In the genomic region with DNA sequence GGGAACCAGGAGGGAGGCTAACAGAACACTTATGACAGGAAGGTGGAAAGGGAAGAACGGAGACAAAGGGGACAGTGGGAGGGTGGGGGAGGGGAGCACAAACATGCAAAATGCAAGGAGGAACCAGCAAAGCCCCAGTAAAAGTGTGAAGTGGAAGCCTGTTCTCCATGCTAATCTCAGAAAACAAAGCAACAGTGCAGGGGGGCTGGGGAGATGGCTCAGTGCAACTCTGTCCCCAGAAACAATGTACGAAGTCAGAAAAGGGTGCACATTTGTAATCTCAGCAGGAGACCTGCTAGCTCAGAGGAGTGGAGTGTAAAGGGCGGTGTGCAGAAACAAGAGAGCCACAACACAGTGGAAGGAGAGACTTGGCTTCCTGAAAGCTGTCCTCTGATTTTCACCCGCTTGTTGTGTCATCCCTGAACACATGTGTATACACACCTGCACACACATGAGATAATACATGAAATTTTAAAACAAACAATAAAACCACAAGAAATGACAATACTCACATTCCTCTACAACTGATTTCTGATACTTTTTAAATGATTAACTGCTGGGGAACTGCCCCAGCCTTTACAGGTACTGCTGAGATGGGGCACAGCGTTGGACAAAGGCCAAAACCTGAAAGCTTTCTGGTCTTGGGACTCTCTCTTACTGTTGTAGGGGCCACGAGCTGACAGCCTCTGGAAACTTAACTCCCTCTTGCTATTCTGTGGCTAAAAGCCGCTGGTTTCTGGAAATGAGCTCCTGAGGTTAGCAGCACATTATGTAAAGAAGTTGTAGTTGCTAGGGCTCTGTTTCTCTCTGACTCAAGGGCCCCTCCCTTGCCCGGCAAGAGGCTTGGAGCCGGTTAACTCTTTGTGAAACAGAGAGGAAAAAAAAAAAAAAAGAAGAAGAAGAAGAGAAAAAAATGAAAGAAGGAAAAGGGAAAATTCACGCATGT, we compare ENCODE assay signal across 8 mouse cellular contexts. TPM values are rescaled to one million over a fixed set of nuclear protein-coding genes. Genes with fewer than 3 reads are reported as not detected.
A peak's percentile ranks its signal among the peaks of the same experiment; 100 is the strongest.
DNase-seq lines count a peak whose midpoint lies in the region; ATAC-seq lines count a peak whose summit lies in the region.

No protein-coding gene starts in this region.

- DNase-seq in heart, adult 8-10 months (ENCODE audit: low spot score), result no peak
- peak; percentile 63 for DNase-seq in kidney, postnatal 10 days
- no peak for DNase-seq in T-cell, adult 2 months (ENCODE audit: low spot score)
- DNase-seq in adrenal gland, postnatal 25 days, result no peak
- no peak for DNase-seq in spleen, adult 12 weeks (ENCODE audit: low spot score)

- no peaks in the 10 kb centered on the region for H3K27me3 ChIP-seq in heart, embryonic 13.5 days (replicated peaks)
- no peaks in the 10 kb centered on the region for H3K27me3 ChIP-seq in embryonic facial prominence, embryonic 15.5 days
- H3K27me3 ChIP-seq in midbrain, embryonic 15.5 days (replicated peaks), result no peaks in the 10 kb centered on the region

- peak overlapping the region; percentile 65 for H3K9ac ChIP-seq in heart, embryonic 13.5 days
- H3K9ac ChIP-seq in embryonic facial prominence, embryonic 15.5 days, result no peak overlapping the region
- H3K9ac ChIP-seq in midbrain, embryonic 15.5 days, result no peak overlapping the region

- H3K9me3 ChIP-seq in heart, embryonic 13.5 days, result no peaks in the 10 kb centered on the region
- H3K9me3 ChIP-seq in embryonic facial prominence, embryonic 15.5 days (replicated peaks), result no peaks in the 10 kb centered on the region
- no peaks in the 10 kb centered on the region for H3K9me3 ChIP-seq in midbrain, embryonic 15.5 days

- peak overlapping the region; percentile 69 for H3K27ac ChIP-seq in heart, embryonic 13.5 days (replicated peaks)
- peak overlapping the region; percentile 55 for H3K27ac ChIP-seq in embryonic facial prominence, embryonic 15.5 days (replicated peaks)
- H3K27ac ChIP-seq in midbrain, embryonic 15.5 days, result no peak overlapping the region

- H3K4me2 ChIP-seq in heart, embryonic 13.5 days, result peak overlapping the region; percentile 36
- H3K4me2 ChIP-seq in embryonic facial prominence, embryonic 15.5 days (replicated peaks), result no peak overlapping the region
- no peak overlapping the region; the same call in 1 of the 2 replicates for H3K4me2 ChIP-seq in midbrain, embryonic 15.5 days

- no peak for ATAC-seq in heart, embryonic 13.5 days (ENCODE audit: extremely low read depth, insufficient number of reproducible peaks, low FRiP score, low TSS enrichment)
- ATAC-seq in embryonic facial prominence, embryonic 15.5 days (ENCODE audit: insufficient number of reproducible peaks, low FRiP score, low TSS enrichment, low read depth), result peak; percentile 56; the same call in 1 of the 2 replicates
- ATAC-seq in midbrain, embryonic 15.5 days (replicated peaks), result peak; percentile 29; the same call in 1 of the 2 replicates

- 15% methylated on average over 10 of the region's 10 CpGs for WGBS in heart, embryonic 13.5 days
- 13% methylated on average over 10 of the region's 10 CpGs for WGBS in embryonic facial prominence, embryonic 15.5 days
- WGBS in midbrain, embryonic 15.5 days, result 8% methylated on average over 10 of the region's 10 CpGs

- peaks cover 58% of the 10 kb centered on the region for H3K4me1 ChIP-seq in heart, embryonic 13.5 days
- H3K4me1 ChIP-seq in embryonic facial prominence, embryonic 15.5 days, result peaks cover 12% of the 10 kb centered on the region
- H3K4me1 ChIP-seq in midbrain, embryonic 15.5 days, result peaks cover 9% of the 10 kb centered on the region

- H3K4me3 ChIP-seq in heart, embryonic 13.5 days, result no peak overlapping the region
- no peak overlapping the region for H3K4me3 ChIP-seq in embryonic facial prominence, embryonic 15.5 days (replicated peaks)
- H3K4me3 ChIP-seq in midbrain, embryonic 15.5 days, result no peak overlapping the region

- no peaks in the 10 kb centered on the region for H3K36me3 ChIP-seq in heart, embryonic 13.5 days
- H3K36me3 ChIP-seq in embryonic facial prominence, embryonic 15.5 days, result no peaks in the 10 kb centered on the region
- H3K36me3 ChIP-seq in midbrain, embryonic 15.5 days (replicated peaks), result no peaks in the 10 kb centered on the region

RNA-seq across cellular contexts. Expression of gene March6, which starts 11.4 kb away (rescaled TPM):
- 23.7 and 23.9 TPM in 2 replicates for polyA plus RNA-seq in heart, embryonic 13.5 days (2015; fragmentation: Nextera tagmentation; extraction: Ambion mirVana)
- total RNA-seq in heart, adult 8-10 months (2022), result 100 to 1,000 TPM; 112 to 123 (median 116) TPM
- polyA plus RNA-seq in embryonic facial prominence, embryonic 15.5 days (2015; fragmentation: Nextera tagmentation; extraction: Ambion mirVana), result 24.5 and 25.1 TPM in 2 replicates
- 86.5 and 96.9 TPM in 2 replicates for polyA plus RNA-seq in midbrain, embryonic 15.5 days (2015; fragmentation: Nextera tagmentation; extraction: Ambion mirVana)
- total RNA-seq in adrenal gland, postnatal 25 days (2021), result 142 and 154 TPM in 2 replicates

RNA-seq across cellular contexts. Expression of gene Cmbl, which starts 22.9 kb away (rescaled TPM):
- 9.2 TPM in 2 replicates for polyA plus RNA-seq in heart, embryonic 13.5 days (2015; fragmentation: Nextera tagmentation; extraction: Ambion mirVana)
- 10 to 100 TPM; 31.4 to 42.1 (median 34.4) TPM for total RNA-seq in heart, adult 8-10 months (2022)
- polyA plus RNA-seq in embryonic facial prominence, embryonic 15.5 days (2015; fragmentation: Nextera tagmentation; extraction: Ambion mirVana), result 4.3 and 5.6 TPM in 2 replicates
- 14.3 and 15.7 TPM in 2 replicates for polyA plus RNA-seq in midbrain, embryonic 15.5 days (2015; fragmentation: Nextera tagmentation; extraction: Ambion mirVana)
- 180 and 181 TPM in 2 replicates for total RNA-seq in adrenal gland, postnatal 25 days (2021)

RNA-seq across cellular contexts. Expression of gene Cct5, which starts 59.3 kb away (rescaled TPM):
- 362 and 387 TPM in 2 replicates for polyA plus RNA-seq in heart, embryonic 13.5 days (2015; fragmentation: Nextera tagmentation; extraction: Ambion mirVana)
- total RNA-seq in heart, adult 8-10 months (2022), result 100 to 1,000 TPM; 123 to 130 (median 127) TPM
- 452 and 454 TPM in 2 replicates for polyA plus RNA-seq in embryonic facial prominence, embryonic 15.5 days (2015; fragmentation: Nextera tagmentation; extraction: Ambion mirVana)
- polyA plus RNA-seq in midbrain, embryonic 15.5 days (2015; fragmentation: Nextera tagmentation; extraction: Ambion mirVana), result 484 and 504 TPM in 2 replicates
- 301 and 333 TPM in 2 replicates for total RNA-seq in adrenal gland, postnatal 25 days (2021)

RNA-seq across cellular contexts. Expression of gene Fam173b, which starts 59.4 kb away (rescaled TPM):
- 12.7 and 14.3 TPM in 2 replicates for polyA plus RNA-seq in heart, embryonic 13.5 days (2015; fragmentation: Nextera tagmentation; extraction: Ambion mirVana)
- 10 to 100 TPM; 17.2 to 22.2 (median 20.3) TPM for total RNA-seq in heart, adult 8-10 months (2022)
- 15.7 and 16.9 TPM in 2 replicates for polyA plus RNA-seq in embryonic facial prominence, embryonic 15.5 days (2015; fragmentation: Nextera tagmentation; extraction: Ambion mirVana)
- polyA plus RNA-seq in midbrain, embryonic 15.5 days (2015; fragmentation: Nextera tagmentation; extraction: Ambion mirVana), result 9.2 and 10.6 TPM in 2 replicates
- 24.7 and 29.0 TPM in 2 replicates for total RNA-seq in adrenal gland, postnatal 25 days (2021)
